Comparison of ENCODE assay signal across 19 mouse cellular contexts in genomic region chr13:112701256-112701655, GRCm38 (mm10). TPM values are rescaled to one million over a fixed set of nuclear protein-coding genes. Genes with fewer than 3 reads are reported as not detected.
"Had no signal": no experiment of that assay in that cellular context is flagged by ENCODE, and none has a peak within 500 bp of the region (broad histone marks: within the 10 kb centered on the region; RNA-seq: fewer than 3 reads in every experiment).

No protein-coding gene starts in this region.

- H3K4me3 ChIP-seq: midbrain, embryonic 10.5 days; midbrain, embryonic 13.5 days; midbrain, embryonic 15.5 days; myocyte; neural tube, embryonic 13.5 days; neural tube, embryonic 15.5 days had no signal

- H3K4me1 ChIP-seq: midbrain, embryonic 10.5 days; midbrain, embryonic 13.5 days; midbrain, embryonic 15.5 days; neural tube, embryonic 13.5 days; neural tube, embryonic 15.5 days had no signal

- H3K27me3 ChIP-seq: midbrain, embryonic 13.5 days; midbrain, embryonic 15.5 days; neural tube, embryonic 13.5 days; neural tube, embryonic 15.5 days had no signal

- H3K4me2 ChIP-seq: lung, embryonic 14.5 days; midbrain, embryonic 13.5 days; midbrain, embryonic 15.5 days; neural tube, embryonic 13.5 days; neural tube, embryonic 15.5 days had no signal

- H3K9ac ChIP-seq: lung, embryonic 14.5 days; midbrain, embryonic 13.5 days; midbrain, embryonic 15.5 days; neural tube, embryonic 13.5 days; neural tube, embryonic 15.5 days had no signal

- H3K9me3 ChIP-seq: midbrain, embryonic 10.5 days; midbrain, embryonic 13.5 days; midbrain, embryonic 15.5 days; neural tube, embryonic 13.5 days; neural tube, embryonic 15.5 days had no signal

- DNase-seq: lung, adult 18-20 months; lung, embryonic 14.5 days; lung, postnatal 10 days; lung, postnatal 4 days; retina, postnatal 1 day; right cerebral cortex, adult 18-20 months; right cerebral cortex, postnatal 25 days; right cerebral cortex, postnatal 4 days; spleen, adult 18-20 months; thymus, adult 18-20 months; thymus, postnatal 14 days; thymus, postnatal 36 days had no signal

- ATAC-seq: midbrain, embryonic 13.5 days; midbrain, embryonic 15.5 days had no signal

- H3K27ac ChIP-seq: midbrain, embryonic 10.5 days; midbrain, embryonic 13.5 days; midbrain, embryonic 15.5 days; neural tube, embryonic 13.5 days; neural tube, embryonic 15.5 days had no signal

RNA-seq across cellular contexts. Expression of gene Ddx4, which starts 49.0 kb away (rescaled TPM):
- polyA plus RNA-seq: myocyte; small intestine, adult 2 months had no signal
